Mouse (Mus musculus) embryonic facial prominence, embryonic 14.5 days (tissue): ENCODE measurements around the gene Chst8. TPM values are rescaled to one million over a fixed set of nuclear protein-coding genes. Genes with fewer than 3 reads are reported as not detected.

ENCODE experiments used
- ATAC-seq: fragments of 200-750 bp; cut with Nextera tagmentation; 2 replicates; pipeline ENCODE4 v1.8.0; 2017; ENCODE audit warnings: low read depth, moderate number of reproducible peaks, moderate TSS enrichment
- DNase-seq: peaks from one replicate; pipeline ENCODE4 v3.0.0-alpha.2; 2015; ENCODE audit warnings: low spot score
- H3K27ac ChIP-seq: fragments of 300-500 bp; sonication (generic); replicated peaks from 2 replicates; pipeline ENCODE4 v1.5.1; 2014; ENCODE audit warnings: low read depth, mild to moderate bottlenecking, low read length, moderate library complexity
- H3K27me3 ChIP-seq: fragments of 300-500 bp; sonication (generic); replicated peaks from 2 replicates; pipeline ENCODE4 v1.6.1; 2014; ENCODE audit warnings: low read length; ENCODE audit not compliant: control insufficient read depth, insufficient read depth
- H3K36me3 ChIP-seq: fragments of 300-500 bp; sonication (generic); 2 replicates; pipeline ENCODE4 v1.6.1; 2014; ENCODE audit warnings: low read length, mixed read lengths; ENCODE audit not compliant: control insufficient read depth, insufficient read depth
- H3K4me1 ChIP-seq: fragments of 300-500 bp; sonication (generic); 2 replicates; pipeline ENCODE4 v1.6.1; 2014; ENCODE audit warnings: antibody characterized with exemption, low read length; ENCODE audit not compliant: control insufficient read depth, insufficient read depth
- H3K4me2 ChIP-seq: fragments of 300-500 bp; sonication (generic); 2 replicates; pipeline ENCODE4 v1.6.1; 2014; ENCODE audit warnings: low read depth, mild to moderate bottlenecking, low read length, moderate library complexity, mixed read lengths
- H3K4me3 ChIP-seq: fragments of 300-500 bp; sonication (generic); 2 replicates; pipeline ENCODE4 v1.5.1; 2014; ENCODE audit warnings: low read depth, mild to moderate bottlenecking, low read length
- H3K9ac ChIP-seq: fragments of 300-500 bp; sonication (generic); 2 replicates; pipeline ENCODE4 v1.6.1; 2014; ENCODE audit warnings: low read depth, mild to moderate bottlenecking, low read length, moderate library complexity, mixed read lengths
- H3K9me3 ChIP-seq: fragments of 300-500 bp; sonication (generic); 2 replicates; pipeline ENCODE4 v1.6.1; 2016; ENCODE audit warnings: low read length; ENCODE audit not compliant: control insufficient read depth
- WGBS: fragments of 180-500 bp; shearing (Covaris S2); extraction: QIAGEN DNeasy Blood & Tissue Kit; methylation state at CpG from one replicate; pipeline ENCODE4 v1.1.7; 2014; 5-methylcytosine and 5-hydroxymethylcytosine counted together
- polyA plus RNA-seq: library from polyadenylated mRNA; unstranded; fragments of >200 nt; fragmentation: Nextera tagmentation; extraction: Ambion mirVana; gene quantifications from 2 replicates; pipeline ENCODE4 v1.2.1, GENCODE M21; 2014

Gene Chst8
- polyA plus RNA-seq, 1 experiment from 2014 or later, result 5.3 TPM

DNA sequence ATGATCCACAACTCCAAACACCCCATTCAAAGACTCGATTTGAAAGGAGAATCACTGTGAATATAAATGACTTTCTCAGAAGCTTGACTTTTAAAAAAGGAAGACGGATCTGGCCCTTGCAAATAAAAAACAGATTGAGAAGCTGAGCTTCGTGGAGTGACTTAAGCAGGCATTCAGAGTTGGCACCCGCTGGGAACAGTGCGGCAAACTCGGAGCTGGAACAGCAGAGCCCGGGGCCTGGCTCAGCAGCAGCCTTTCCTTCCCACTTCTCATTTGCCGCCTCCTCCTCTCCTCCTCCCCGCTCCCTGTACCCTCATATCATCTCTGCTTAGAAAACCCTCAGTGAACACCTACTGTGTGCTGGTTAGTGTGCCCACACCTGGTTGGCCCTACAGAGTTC lies 34.1 kb downstream of the Chst8 start:
- Histone ChIP-seq H3K9me3 (no peaks in the 10 kb centered on the region), H3K27ac (no peak overlapping the region), H3K4me1 (peaks cover 4% of the 10 kb centered on the region; the same call in 1 of the 2 replicates), H3K27me3 (no peaks in the 10 kb centered on the region), H3K36me3 (no peaks in the 10 kb centered on the region), H3K4me2 (no peak overlapping the region), H3K9ac (no peak overlapping the region), H3K4me3 (no peak overlapping the region)
- 24% methylated on average over 9 of the region's 9 CpGs for WGBS
- peak; percentile 63 for DNase-seq
- no peak for ATAC-seq

DNA sequence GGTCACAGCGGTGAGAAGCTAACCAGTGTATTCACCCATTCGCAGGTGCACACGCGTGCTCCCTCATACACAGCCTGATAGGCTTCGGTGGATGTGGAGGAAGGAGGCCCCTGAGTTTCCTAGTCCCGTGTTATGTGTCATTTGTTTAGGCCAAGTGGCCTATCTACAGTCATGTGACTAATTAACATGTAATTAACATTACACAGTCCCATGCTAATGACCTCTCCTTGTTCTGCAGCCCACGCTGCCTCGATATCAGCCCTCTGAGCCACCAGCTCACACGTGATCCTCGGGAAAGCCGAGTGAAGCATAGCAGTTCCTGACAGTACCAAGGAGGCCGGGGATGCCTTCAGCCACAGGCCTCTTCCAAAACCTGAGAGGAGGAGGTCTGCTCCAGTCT lies 36.9 kb downstream of the Chst8 start:
- H3K9ac ChIP-seq, result no peak overlapping the region
- peaks cover 4% of the 10 kb centered on the region; the same call in 1 of the 2 replicates for H3K4me1 ChIP-seq
- 72% methylated on average over 12 of the region's 12 CpGs for WGBS
- no peaks in the 10 kb centered on the region for H3K27me3 ChIP-seq
- H3K9me3 ChIP-seq, result no peaks in the 10 kb centered on the region
- ATAC-seq (no peak), DNase-seq (no peak)
- no peak overlapping the region for H3K4me3 ChIP-seq
- H3K4me2 ChIP-seq, result no peak overlapping the region
- H3K27ac ChIP-seq, result no peak overlapping the region
- no peaks in the 10 kb centered on the region for H3K36me3 ChIP-seq

DNA sequence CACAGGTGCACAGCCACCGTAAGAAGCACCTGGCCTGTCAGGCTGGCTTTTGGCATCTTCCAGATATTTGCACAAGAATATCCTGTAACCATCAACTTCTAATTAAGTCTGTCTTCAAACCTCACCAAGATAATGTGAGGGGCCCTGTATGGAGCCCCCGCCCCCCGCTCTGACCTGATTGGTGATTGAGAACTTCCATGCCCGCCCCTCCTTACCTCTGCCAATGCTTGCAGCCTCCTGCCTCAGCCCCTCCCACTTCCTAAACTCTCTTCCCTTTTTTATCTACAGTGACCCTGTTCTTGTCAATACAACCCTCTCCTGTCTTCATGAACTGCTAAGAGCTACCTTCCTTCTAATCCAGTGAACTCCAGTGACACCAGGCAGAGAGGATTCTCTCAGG lies 37.6 kb downstream of the Chst8 start:
- WGBS, result 72% methylated on average over 4 of the region's 4 CpGs
- DNase-seq (no peak), ATAC-seq (no peak)
- Histone ChIP-seq H3K27ac (no peak overlapping the region), H3K4me3 (no peak overlapping the region), H3K36me3 (no peaks in the 10 kb centered on the region), H3K4me1 (peaks cover 4% of the 10 kb centered on the region; the same call in 1 of the 2 replicates), H3K9me3 (no peaks in the 10 kb centered on the region), H3K9ac (no peak overlapping the region), H3K27me3 (no peaks in the 10 kb centered on the region), H3K4me2 (no peak overlapping the region)

DNA sequence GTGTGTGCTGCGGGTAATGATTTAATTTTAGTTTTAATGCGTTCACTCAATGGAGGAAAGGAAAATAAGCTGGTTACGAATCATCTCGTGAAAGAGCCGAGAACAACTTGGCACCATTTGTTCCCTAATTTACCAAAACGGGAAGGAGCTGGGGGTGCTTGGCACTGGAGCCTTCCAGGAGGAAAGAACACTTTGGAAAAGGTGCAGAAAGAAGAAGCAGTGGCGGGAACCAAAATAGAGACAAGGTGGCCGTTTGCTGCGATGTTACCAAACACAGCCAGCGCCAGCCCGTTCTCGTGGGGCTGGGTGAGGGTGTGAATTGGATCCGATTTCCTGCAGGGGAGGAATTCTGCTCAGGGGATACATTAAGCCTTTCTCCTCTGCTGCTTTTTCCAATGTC lies 38.5 kb downstream of the Chst8 start:
- Histone ChIP-seq H3K4me2 (peak overlapping the region; percentile 23), H3K9ac (no peak overlapping the region), H3K9me3 (no peaks in the 10 kb centered on the region), H3K4me3 (no peak overlapping the region), H3K36me3 (no peaks in the 10 kb centered on the region), H3K27me3 (no peaks in the 10 kb centered on the region), H3K4me1 (peaks cover 4% of the 10 kb centered on the region; the same call in 1 of the 2 replicates), H3K27ac (no peak overlapping the region)
- no peak for DNase-seq
- 37% methylated on average over 13 of the region's 13 CpGs for WGBS
- ATAC-seq, result no peak

DNA sequence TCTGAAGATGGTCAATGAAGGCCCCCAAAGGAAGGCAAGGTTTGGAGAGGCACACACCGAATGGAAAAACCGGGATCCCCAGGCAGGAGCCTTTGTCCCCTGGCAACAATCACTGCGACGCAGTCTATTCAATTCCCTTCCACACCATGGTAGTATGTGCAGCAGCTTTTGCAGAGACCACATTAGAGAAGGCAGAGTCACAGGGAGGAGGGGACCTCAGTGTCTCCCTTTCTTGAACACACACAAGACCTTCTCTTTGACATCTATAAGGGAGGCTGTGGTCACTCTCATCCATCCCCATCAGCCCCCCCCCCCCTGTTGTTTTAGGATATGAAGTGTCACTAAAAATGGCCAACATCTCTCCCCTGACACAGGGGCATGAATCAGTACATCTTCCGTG lies 39.2 kb downstream of the Chst8 start:
- WGBS, result 81% methylated on average over 5 of the region's 5 CpGs
- Histone ChIP-seq H3K4me2 (no peak overlapping the region), H3K36me3 (no peaks in the 10 kb centered on the region), H3K9ac (no peak overlapping the region), H3K27me3 (no peaks in the 10 kb centered on the region), H3K4me1 (peaks cover 4% of the 10 kb centered on the region; the same call in 1 of the 2 replicates), H3K9me3 (no peaks in the 10 kb centered on the region), H3K27ac (no peak overlapping the region), H3K4me3 (no peak overlapping the region)
- ATAC-seq (no peak), DNase-seq (no peak)

GRCm38 (mm10) chr7:34769531-34769930 lies 43.0 kb downstream of the Chst8 start:
- H3K9me3 ChIP-seq, result no peaks in the 10 kb centered on the region
- H3K9ac ChIP-seq, result no peak overlapping the region
- no peak overlapping the region for H3K4me3 ChIP-seq
- no peaks in the 10 kb centered on the region for H3K27me3 ChIP-seq
- 67% methylated on average over 8 of the region's 8 CpGs for WGBS
- no peak for ATAC-seq
- H3K4me1 ChIP-seq, result peaks cover 8% of the 10 kb centered on the region
- DNase-seq, result no peak
- H3K4me2 ChIP-seq, result no peak overlapping the region
- H3K27ac ChIP-seq, result no peak overlapping the region
- H3K36me3 ChIP-seq, result no peaks in the 10 kb centered on the region

GRCm38 (mm10) chr7:34764250-34765148 lies 48.0 kb downstream of the Chst8 start:
- peaks cover 9% of the 10 kb centered on the region for H3K4me1 ChIP-seq
- H3K36me3 ChIP-seq, result no peaks in the 10 kb centered on the region
- DNase-seq (peak; percentile 54), ATAC-seq (peak; percentile 53; the same call in 1 of the 2 replicates)
- H3K27me3 ChIP-seq, result no peaks in the 10 kb centered on the region
- H3K4me3 ChIP-seq, result no peak overlapping the region
- H3K9me3 ChIP-seq, result no peaks in the 10 kb centered on the region
- H3K27ac ChIP-seq, result no peak overlapping the region
- no peak overlapping the region for H3K9ac ChIP-seq
- no peak overlapping the region for H3K4me2 ChIP-seq
- 42% methylated on average over 18 of the region's 18 CpGs for WGBS

DNA sequence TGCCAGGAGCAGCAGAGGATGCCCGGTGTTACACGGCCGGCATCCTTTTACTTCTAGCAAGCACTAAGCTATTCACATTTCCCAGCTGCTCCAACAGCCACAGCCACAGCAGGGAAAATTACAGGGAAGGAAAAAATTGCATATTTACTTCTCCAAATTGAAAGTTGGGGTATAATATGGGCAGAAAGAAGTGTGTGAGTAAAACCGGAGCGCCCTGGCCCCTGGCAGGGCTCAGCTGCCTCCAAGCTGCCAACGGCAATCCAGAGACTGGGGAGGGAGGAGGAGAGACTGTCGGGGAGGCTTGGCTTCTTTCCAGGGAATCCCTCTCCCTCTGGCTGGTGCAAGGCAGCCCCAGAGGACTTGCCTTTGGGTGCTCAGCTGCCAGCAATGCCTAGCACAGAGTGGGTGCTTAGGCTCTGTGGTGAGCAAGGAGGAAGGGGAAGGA lies 53.1 kb downstream of the Chst8 start:
- Histone ChIP-seq H3K4me2 (no peak overlapping the region), H3K9ac (no peak overlapping the region), H3K4me1 (peaks cover 5% of the 10 kb centered on the region), H3K4me3 (no peak overlapping the region), H3K9me3 (0 out of 2 replicates have a peak, but pooled peaks cover 8% of the 10 kb centered on the region), H3K27me3 (no peaks in the 10 kb centered on the region), H3K36me3 (no peaks in the 10 kb centered on the region), H3K27ac (no peak overlapping the region)
- DNase-seq (peak; percentile 75), ATAC-seq (peak; percentile 63)
- 44% methylated on average over 7 of the region's 7 CpGs for WGBS
